Mouse (Mus musculus) lung, adult 2 months (tissue): ENCODE measurements around the gene Rassf9.

Source experiments
- CTCF ChIP-seq: fragments of 200-500 bp; IDR thresholded peaks from 2 replicates; pipeline ENCODE4 v1.5.1; 2011; ENCODE audit warnings: mild to moderate bottlenecking, low read length, control low read depth; ENCODE audit not compliant: insufficient read depth
- POLR2A ChIP-seq: fragments of 200-500 bp; IDR thresholded peaks from 2 replicates; pipeline ENCODE4 v1.6.1; 2011; ENCODE audit warnings: low read depth, mild to moderate bottlenecking, control low read depth, low read length, borderline replicate concordance; ENCODE audit errors: extremely low read depth

- TF ChIP-seq POLR2A = no peak
- peak; percentile 44; the same call in 1 of the 2 replicates for TF ChIP-seq CTCF
Observed at GRCm38 (mm10) chr10:102491792-102492191, 20.2 kb upstream of the Rassf9 start.
